Mouse (Mus musculus): Measurements from ENCODE around the gene Tmem14a.

Gene Tmem14a

DNA sequence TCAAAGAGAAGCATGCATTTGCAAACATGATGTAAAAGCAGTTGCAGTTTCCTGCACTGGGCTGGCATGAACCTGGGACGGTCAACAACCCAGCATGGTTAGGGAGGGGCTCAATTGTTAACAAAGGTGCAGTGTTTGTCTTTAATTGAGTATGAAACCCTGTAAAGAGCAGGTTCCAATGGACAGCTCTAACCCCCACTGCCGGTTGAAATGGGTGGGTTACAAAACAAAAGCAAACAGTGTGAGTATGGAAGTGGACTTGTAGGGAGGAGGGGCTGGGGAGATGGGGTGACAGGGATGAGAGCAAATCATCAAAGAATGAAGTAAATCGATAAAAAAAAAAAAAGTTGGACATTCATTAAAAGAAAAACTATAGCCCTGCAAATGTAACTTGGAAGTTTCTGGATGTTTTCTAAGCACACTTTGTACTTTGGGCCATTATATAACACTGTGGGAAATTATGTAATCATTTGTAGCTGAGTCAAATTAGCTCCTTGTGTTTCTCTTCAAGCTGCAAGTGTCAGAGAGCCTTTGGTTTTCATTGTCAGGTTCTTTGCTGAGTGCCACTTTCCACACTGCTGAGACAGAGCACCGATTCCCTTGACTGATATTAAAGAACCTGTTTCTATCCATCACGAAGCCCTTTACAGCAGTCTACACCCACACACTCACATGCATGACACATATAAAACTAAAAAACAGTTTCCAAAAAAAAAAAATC lies 13.5 kb downstream of the Tmem14a start:
- TF ChIP-seq POU5F1 (IDR thresholded peaks at IDR 0.05; ENCODE audit: borderline replicate concordance, low read length) (no peak), NANOG (IDR thresholded peaks at IDR 0.05; ENCODE audit: borderline replicate concordance, low read length) (peak; percentile 61)
- Histone ChIP-seq H3K27me3 (ENCODE audit: insufficient read depth, low read length) (no peaks in the 10 kb centered on the region), H3K4me3 (replicated peaks; ENCODE audit: low read length) (no peak overlapping the region), H3K9me3 (ENCODE audit: low read length) (no peaks in the 10 kb centered on the region), H3K4me1 (replicated peaks; ENCODE audit: low read depth, low read length) (peaks cover 52% of the 10 kb centered on the region), H3K36me3 (ENCODE audit: insufficient read depth, low read length) (no peaks in the 10 kb centered on the region)

- Histone ChIP-seq H3K9me3 (ENCODE audit: low read length) (no peaks in the 10 kb centered on the region), H3K4me1 (replicated peaks; ENCODE audit: low read depth, low read length) (peaks cover 51% of the 10 kb centered on the region), H3K36me3 (ENCODE audit: insufficient read depth, low read length) (no peaks in the 10 kb centered on the region), H3K27me3 (ENCODE audit: insufficient read depth, low read length) (no peaks in the 10 kb centered on the region), H3K4me3 (replicated peaks; ENCODE audit: low read length) (no peak overlapping the region)
- no peak for TF ChIP-seq NANOG (IDR thresholded peaks at IDR 0.05; ENCODE audit: borderline replicate concordance, low read length)
- TF ChIP-seq POU5F1 (IDR thresholded peaks at IDR 0.05; ENCODE audit: borderline replicate concordance, low read length): no peak
- no peak for TF ChIP-seq CTCF (conservative IDR thresholded peaks at IDR 0.05; ENCODE audit: low read length)
Measured at GRCm38 (mm10) chr1:21232516-21232915, 14.1 kb downstream of the Tmem14a start.

DNA sequence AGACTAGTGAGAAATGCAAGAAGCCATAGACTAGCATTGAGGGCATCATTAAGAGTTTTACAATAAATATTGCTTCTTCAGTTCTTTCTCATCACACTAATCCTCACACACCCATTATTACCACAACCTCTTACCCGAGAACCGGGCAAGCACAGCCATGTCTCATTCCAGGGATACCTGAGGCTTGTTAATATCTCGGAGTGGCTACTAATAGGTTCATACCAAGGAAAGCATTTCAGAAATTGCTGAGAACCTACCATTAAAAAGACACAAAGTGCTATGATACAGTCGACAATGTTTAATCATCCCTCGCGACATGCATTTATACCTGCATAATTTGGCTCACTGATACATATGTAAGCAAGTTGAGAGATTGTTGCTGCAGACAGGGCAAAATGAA lies 17.0 kb downstream of the Tmem14a start:
- Histone ChIP-seq H3K27me3 (ENCODE audit: insufficient read depth, low read length) (no peaks in the 10 kb centered on the region), H3K36me3 (ENCODE audit: insufficient read depth, low read length) (no peaks in the 10 kb centered on the region), H3K4me1 (replicated peaks; ENCODE audit: low read depth, low read length) (peaks cover 43% of the 10 kb centered on the region), H3K9me3 (ENCODE audit: low read length) (no peaks in the 10 kb centered on the region), H3K4me3 (replicated peaks; ENCODE audit: low read length) (no peak overlapping the region)
- no peak for TF ChIP-seq NANOG (IDR thresholded peaks at IDR 0.05; ENCODE audit: borderline replicate concordance, low read length)
- no peak for TF ChIP-seq CTCF (conservative IDR thresholded peaks at IDR 0.05; ENCODE audit: low read length)
- TF ChIP-seq POU5F1 (IDR thresholded peaks at IDR 0.05; ENCODE audit: borderline replicate concordance, low read length): no peak

DNA sequence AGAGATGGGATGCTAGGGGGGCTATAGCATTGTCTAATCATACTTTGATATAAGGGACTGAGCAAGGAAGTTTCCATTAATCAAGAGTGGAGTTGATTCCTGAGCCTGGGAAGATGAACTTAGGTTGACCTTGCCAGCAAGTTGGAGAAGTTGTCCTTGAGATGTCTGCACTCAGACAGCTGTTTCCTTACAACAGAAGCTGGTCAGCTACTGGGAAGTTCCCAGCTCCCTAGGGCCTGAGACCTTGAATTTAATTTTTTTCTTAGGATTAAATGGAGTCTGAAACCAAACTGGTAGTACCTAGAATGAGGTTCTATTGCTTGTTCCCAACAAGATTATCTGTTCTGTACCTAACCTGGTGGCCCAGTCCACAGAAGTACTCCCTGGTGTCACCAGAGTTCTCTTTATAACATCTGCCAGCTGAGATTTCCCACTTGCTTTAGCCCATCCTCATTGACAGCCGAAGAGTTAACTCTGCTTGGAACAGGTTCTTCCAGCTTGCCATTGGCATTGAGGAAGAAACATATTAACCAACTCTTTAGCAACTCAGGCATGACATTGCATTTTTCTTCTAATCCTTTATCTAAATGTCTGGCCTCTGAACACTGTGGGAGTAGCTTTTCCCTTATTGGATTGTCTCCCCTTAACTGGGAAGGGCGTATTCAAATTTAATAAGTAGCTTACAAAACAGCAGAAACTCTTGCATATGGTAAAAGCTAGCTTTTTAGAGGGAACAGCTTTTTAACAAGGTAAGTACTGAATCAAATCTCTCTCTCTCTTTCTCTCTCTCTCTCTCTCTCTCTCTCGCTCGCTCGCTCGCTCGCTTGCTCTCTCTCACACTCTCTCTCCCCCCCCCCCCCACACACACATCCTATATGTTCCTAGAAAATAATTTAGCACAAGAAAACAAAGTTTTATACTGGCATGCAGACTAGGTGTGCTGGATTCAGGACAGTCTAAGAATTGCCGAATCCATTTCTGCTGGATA lies 21.8 kb downstream of the Tmem14a start, which contains the start of gene Gsta3:
Gene Gsta3, plus strand, starts transcription at position 679 of the 988 bp plus-strand sequence.
- H3K27me3 ChIP-seq (ENCODE audit: insufficient read depth, low read length): no peaks in the 10 kb centered on the region
- no peaks in the 10 kb centered on the region for H3K36me3 ChIP-seq (ENCODE audit: insufficient read depth, low read length)
- H3K9me3 ChIP-seq (ENCODE audit: low read length): no peaks in the 10 kb centered on the region
- no peak for TF ChIP-seq CTCF (conservative IDR thresholded peaks at IDR 0.05; ENCODE audit: low read length)
- H3K4me1 ChIP-seq (replicated peaks; ENCODE audit: low read depth, low read length): peaks cover 10% of the 10 kb centered on the region
- H3K4me3 ChIP-seq (replicated peaks; ENCODE audit: low read length): no peak within 1 kb of the TSS

GRCm38 (mm10) chr1:21241096-21241495 lies 22.7 kb downstream of the Tmem14a start:
- TF ChIP-seq CTCF (conservative IDR thresholded peaks at IDR 0.05; ENCODE audit: low read length) (no peak), NANOG (IDR thresholded peaks at IDR 0.05; ENCODE audit: borderline replicate concordance, low read length) (no peak), POU5F1 (IDR thresholded peaks at IDR 0.05; ENCODE audit: borderline replicate concordance, low read length) (no peak)
- Histone ChIP-seq H3K4me3 (replicated peaks; ENCODE audit: low read length) (no peak overlapping the region), H3K36me3 (ENCODE audit: insufficient read depth, low read length) (no peaks in the 10 kb centered on the region), H3K27me3 (ENCODE audit: insufficient read depth, low read length) (no peaks in the 10 kb centered on the region), H3K4me1 (replicated peaks; ENCODE audit: low read depth, low read length) (peaks cover 10% of the 10 kb centered on the region), H3K9me3 (ENCODE audit: low read length) (no peaks in the 10 kb centered on the region)

GRCm38 (mm10) chr1:21244290-21244960 lies 26.1 kb downstream of the Tmem14a start:
- no peak overlapping the region for H3K4me3 ChIP-seq (replicated peaks; ENCODE audit: low read length)
- H3K4me1 ChIP-seq (replicated peaks; ENCODE audit: low read depth, low read length): peaks cover 31% of the 10 kb centered on the region
- TF ChIP-seq CTCF (conservative IDR thresholded peaks at IDR 0.05; ENCODE audit: low read length): no peak
- no peak for TF ChIP-seq POU5F1 (IDR thresholded peaks at IDR 0.05; ENCODE audit: borderline replicate concordance, low read length)
- TF ChIP-seq NANOG (IDR thresholded peaks at IDR 0.05; ENCODE audit: borderline replicate concordance, low read length): no peak
- no peaks in the 10 kb centered on the region for H3K9me3 ChIP-seq (ENCODE audit: low read length)
- no peaks in the 10 kb centered on the region for H3K36me3 ChIP-seq (ENCODE audit: insufficient read depth, low read length)
- no peaks in the 10 kb centered on the region for H3K27me3 ChIP-seq (ENCODE audit: insufficient read depth, low read length)

- H3K4me1 ChIP-seq (replicated peaks; ENCODE audit: low read depth, low read length): peaks cover 24% of the 10 kb centered on the region
- no peak overlapping the region for H3K4me3 ChIP-seq (replicated peaks; ENCODE audit: low read length)
- TF ChIP-seq CTCF (conservative IDR thresholded peaks at IDR 0.05; ENCODE audit: low read length): no peak
- TF ChIP-seq NANOG (IDR thresholded peaks at IDR 0.05; ENCODE audit: borderline replicate concordance, low read length): no peak
- no peak for TF ChIP-seq POU5F1 (IDR thresholded peaks at IDR 0.05; ENCODE audit: borderline replicate concordance, low read length)
- H3K9me3 ChIP-seq (ENCODE audit: low read length): no peaks in the 10 kb centered on the region
- H3K27me3 ChIP-seq (ENCODE audit: insufficient read depth, low read length): no peaks in the 10 kb centered on the region
- 0 out of 2 replicates have a peak, but pooled peaks cover 6% of the 10 kb centered on the region for H3K36me3 ChIP-seq (ENCODE audit: insufficient read depth, low read length)
Measured at GRCm38 (mm10) chr1:21246136-21246535, 27.8 kb downstream of the Tmem14a start.

DNA sequence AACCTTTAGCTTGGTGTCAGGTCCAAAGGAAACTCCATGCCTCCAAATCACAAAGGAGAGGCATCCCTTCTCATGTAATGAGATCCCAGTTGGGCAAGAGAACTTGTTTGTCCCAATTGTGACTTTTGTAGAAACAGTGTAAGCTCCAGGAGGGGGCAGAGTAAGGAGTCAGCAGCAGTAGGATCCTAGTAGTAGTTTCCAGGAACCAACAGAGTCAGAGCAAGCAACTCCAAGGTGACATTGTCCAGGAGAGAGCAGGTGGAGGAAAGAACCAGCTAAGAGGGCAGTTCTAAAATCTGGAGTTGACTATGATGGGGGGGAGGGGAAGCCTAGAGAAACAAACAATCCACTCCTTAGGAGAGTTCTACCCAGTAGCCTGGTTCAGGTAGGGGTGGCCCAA lies 29.5 kb downstream of the Tmem14a start:
- no peak for TF ChIP-seq NANOG (IDR thresholded peaks at IDR 0.05; ENCODE audit: borderline replicate concordance, low read length)
- no peak for TF ChIP-seq CTCF (conservative IDR thresholded peaks at IDR 0.05; ENCODE audit: low read length)
- no peak for TF ChIP-seq POU5F1 (IDR thresholded peaks at IDR 0.05; ENCODE audit: borderline replicate concordance, low read length)
- no peaks in the 10 kb centered on the region for H3K27me3 ChIP-seq (ENCODE audit: insufficient read depth, low read length)
- H3K4me3 ChIP-seq (replicated peaks; ENCODE audit: low read length): no peak overlapping the region
- peaks cover 37% of the 10 kb centered on the region for H3K4me1 ChIP-seq (replicated peaks; ENCODE audit: low read depth, low read length)
- 0 out of 2 replicates have a peak, but pooled peaks cover 6% of the 10 kb centered on the region for H3K36me3 ChIP-seq (ENCODE audit: insufficient read depth, low read length)
- H3K9me3 ChIP-seq (ENCODE audit: low read length): no peaks in the 10 kb centered on the region

All from E14TG2a.4 (cell line).